Mouse (Mus musculus) ovary, adult 18-20 months (tissue): ENCODE measurements around the gene Gm20388.
"Not testable (repeated sequence)": the region's sequence is repeated elsewhere in the genome, so short reads cannot be mapped to it uniquely, and the experiment has no call there.

ENCODE experiments used
- DNase-seq: peaks from one replicate; pipeline ENCODE4 v3.0.0; 2022; ENCODE audit warnings: low spot score, mixed read lengths

Gm20388 gene

DNA sequence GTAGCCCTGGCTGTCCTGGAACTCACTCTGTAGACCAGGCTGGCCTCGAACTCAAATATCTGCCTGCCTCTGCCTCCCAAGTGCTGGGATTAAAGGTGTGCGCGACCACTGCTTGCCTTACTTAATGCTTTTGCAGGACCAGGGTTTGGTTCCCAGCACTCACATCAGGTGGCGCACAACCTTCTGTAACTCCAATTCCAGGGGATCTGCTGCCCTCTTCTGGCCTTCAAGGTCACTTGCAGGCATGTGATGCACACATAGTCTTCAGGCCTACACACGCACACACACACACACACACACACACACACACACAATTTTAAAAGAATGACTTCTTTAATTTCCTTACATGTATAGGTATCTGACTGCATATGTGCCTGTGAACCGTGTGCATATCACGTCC is 3890.2 kb downstream of the Gm20388 start:
- no peak for DNase-seq

DNA sequence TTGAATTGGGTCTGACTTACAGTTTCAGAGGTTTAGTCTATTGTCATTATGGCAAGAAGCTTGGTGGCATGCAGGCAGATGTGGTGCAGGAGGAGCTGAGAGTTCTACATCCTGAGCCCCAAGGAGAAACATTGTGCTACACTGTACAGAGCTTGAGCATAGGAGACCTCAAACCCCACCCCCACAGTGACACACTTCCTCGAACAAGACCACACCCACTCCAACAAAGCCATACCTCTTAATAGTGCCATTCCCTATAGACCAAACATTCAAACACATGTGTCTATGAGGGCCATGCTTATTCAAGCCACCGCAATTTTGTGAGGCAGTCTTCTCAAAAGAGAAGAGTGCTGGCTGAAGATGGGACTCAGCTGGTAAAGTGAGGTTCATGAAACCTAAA is 3890.9 kb downstream of the Gm20388 start:
- no peak for DNase-seq

DNA sequence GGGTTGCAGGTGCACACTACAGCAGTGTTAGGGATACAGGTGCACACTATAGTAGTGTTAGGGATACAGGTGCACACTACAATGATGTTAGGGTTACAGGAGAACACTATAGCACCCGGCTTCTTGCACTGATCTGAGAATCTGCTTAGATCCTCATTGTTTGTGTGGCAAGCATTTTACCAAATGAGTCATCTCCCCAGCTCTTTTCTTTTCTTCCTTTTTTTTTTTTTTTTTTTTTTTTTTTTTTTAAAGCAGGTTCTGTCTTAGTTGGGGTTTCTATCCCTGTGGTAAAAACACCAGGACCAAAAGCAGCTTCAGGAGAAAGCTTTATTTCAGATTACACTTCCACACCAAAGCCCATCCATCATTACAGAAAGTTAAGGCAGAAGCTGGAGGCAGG is 3893.0 kb downstream of the Gm20388 start:
- no peak for DNase-seq

DNA sequence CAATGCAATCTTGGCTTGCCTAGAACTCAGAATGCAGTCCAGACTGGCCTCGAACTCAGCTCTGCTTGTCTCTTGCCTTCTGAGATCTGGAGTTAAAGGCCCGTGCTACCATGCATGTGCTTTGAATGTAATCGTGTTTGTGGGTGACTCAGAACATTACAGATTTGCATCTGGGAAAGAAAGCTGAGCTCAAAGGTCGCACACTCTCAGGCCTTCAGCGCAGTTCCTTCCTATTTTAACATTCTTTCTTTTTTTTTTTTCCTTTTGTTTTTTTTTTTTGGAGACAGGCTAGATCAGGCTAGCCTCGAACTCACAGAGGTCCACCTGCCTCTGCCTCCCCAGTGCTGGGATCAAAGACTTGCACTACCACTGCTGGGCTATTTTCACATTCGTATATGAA is 3893.9 kb downstream of the Gm20388 start:
- DNase-seq: no peak

DNA sequence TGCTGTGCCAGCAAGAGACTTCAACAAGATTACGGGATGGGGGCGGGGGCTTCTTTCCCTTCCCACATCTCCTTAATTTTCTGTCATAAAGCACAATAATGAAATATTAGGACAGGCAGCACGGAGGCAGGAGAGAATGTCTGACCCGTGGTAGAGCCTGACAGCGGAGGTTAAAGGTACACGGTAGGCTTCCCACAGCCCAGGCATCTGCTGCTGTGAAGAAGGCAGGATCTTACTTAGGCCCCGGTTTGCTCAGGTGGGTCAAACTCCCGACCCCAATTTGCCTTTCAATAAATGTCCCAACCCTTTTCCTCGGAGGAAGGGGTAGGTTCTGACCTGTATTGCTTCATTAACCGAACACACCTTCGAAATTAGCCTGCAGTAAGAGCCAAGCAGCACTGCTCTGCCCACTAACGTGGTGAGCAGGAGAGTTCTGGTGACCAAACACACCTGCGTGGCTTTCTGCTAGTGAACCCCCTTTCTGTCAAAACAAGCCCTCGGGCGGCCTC is 3894.6 kb downstream of the Gm20388 start:
- no peak for DNase-seq

DNA sequence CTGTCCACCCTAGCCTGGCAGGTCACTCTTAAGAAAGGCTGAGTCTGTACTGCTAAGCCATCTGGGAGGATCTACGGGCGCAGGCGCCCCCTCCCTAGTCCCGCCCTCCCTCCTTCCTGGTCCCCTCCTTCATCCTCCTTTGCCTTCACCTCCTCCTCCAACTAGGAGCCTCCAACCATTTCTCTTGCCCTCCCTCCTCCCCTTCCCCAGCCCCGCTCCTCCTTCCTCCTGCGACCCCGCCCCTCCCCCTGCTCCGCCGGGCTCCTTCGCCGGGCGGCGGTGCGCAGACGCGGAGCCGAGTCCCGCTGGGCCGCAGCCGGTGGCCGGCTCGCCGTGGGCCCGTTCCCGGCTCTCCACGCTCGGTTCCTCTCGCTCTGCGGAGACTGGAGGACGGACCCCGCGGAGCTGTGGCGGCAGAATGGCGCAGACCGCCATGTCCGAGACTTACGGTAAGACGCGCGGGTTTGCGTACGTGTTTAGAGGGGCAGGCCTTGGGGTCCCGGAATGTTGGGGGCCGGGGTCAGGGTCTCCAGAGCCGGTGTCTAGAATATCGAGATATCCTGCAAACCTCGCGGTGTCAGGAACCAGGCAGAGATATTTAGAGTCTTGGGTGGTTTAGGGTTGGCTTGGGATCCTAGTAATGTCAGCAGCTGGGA is 3895.2 kb downstream of the Gm20388 start, which contains the start of gene Rab4a:
Gene Rab4a, plus strand, starts transcription at position 268 of the 656 bp plus-strand sequence.
- peak; percentile 84 for DNase-seq

DNA sequence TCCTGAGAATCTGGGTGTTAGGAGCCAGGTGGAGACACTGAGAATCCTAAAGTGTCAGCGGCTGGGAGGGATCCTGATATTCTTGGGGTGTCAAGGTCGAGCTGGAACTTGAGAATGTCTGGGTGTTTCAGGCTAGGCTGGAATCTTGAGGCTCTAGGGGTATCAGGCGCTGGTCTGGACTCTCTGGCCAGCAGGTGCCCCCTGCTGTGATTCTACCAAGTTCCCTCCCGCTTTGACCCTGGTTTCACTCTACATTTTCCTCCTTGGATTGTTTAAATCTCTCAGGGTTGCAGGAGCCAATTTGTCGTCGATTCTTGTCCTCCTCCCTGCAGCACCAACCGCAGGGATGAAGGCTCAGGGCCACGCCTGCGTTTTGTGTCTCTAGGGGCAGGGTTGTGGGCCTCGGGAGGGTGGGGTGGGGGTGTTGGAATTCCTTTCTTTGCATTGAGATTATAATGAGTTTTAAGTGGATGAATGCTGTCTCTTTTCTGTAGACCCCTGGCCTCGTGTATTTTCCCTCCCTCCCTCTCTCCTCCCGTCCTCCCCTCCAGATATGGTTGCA is 3895.8 kb downstream of the Gm20388 start:
- no peak for DNase-seq

DNA sequence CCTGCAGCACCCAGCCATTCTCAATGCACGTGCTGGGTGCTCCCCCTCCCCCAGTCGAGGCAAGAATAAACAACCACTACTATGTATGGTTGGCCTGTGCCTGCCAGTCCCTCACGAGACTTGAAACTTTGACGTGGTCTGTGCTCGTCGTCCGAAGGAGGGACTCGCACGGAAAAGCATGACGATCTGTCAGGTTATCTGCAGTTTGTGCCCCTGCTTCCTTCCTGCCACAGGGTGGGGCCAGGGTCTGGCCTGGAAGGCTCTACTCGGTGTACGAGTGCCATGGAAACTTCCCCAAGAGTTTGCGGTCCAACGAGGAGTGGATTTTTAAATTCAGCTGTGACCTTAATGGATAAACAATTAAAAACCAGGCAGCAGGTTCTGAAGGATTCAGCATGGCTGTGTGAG is 3896.4 kb downstream of the Gm20388 start:
- DNase-seq: no peak

DNA sequence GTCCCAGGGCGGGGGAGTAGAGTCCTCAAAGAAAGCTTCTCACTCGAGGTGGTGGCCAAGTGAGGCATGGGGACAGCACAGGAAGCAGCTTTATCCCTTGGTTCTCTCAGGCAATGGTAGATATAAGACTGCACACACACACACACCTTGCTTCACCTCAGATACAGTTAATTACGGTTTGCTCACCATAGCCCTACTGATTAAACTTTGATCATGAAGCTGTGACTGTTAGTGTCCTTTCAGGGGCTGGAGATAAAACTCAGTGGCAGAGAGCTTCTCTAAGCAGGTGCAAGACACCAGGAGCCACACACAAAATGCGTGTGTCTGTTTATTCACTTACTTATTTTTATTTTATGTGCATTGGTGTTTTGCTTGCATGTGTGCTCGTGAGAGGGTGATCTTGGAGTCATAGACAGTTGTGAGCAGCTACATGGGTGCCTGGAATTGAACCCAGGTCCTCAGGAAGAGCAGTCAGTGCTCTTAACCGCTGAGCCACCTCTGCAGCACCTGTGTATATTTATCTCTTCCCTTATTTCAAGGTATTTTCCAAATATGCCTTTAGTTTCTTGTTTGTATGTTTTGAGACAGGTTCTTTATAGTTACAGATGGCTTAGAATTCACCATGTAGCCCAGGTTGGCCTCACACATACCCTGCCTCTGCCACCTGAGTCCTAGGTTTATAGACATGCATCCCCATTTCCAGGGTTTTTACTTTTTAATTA is 3897.4 kb downstream of the Gm20388 start:
- no peak for DNase-seq

DNA sequence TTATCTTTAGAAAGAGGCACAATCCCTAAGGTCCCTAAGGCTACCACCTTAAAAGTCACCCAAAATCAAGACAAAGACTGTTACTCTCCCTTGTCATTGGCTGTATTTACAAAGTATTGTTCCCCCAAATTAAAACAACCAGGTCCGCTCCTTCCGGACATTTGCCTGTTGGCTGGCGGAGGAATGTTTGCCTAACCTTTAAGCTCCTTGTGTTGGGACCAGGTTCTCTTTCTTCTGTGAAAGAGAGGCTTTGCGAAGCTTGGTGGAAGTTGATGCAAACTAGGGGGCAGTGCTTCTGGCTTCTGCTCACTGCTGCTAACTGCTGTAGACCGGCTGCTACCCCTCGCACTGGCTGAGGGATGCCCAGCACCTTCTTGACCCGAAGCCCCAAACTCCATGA is 3898.0 kb downstream of the Gm20388 start:
- DNase-seq: no peak

DNA sequence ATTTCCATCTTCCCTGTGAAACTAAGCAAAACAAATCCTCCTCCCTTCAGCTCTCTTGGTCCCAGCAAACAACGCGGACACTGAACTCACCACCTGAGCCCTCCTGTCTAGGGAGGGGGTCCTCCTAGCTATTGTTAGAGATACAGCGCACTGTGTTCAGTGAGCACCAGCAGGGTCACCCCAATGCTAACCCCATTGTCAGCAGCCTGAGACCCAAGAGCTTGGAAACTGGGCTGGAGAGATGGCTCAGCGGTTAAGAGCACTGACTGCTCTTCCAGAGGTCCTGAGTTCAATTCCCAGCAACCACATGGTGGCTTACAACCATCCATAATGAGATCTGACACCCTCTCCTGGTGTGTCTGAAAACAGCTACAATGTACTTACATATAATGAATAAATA is 3898.7 kb downstream of the Gm20388 start:
- not testable (repeated sequence) for DNase-seq

DNA sequence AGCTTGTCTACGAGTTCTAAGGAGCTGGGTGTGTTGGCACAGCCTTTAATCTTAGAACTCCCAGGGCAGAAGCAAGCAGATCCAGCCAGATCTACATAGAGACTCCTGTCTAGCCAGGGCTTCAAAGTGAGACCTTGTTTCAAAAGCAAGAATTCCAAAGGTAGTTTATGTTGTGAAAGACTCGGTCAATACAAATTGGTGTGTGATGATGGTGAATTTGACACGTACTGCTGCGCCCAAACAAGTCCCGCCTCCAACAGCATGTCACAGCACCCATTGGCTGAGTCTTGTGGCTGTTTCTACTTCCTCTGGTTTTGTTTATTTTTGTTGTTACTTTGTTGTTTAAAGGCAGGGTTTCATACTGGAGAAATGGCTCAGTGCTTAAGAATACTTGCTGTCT is 3901.6 kb downstream of the Gm20388 start:
- DNase-seq: no peak

DNA sequence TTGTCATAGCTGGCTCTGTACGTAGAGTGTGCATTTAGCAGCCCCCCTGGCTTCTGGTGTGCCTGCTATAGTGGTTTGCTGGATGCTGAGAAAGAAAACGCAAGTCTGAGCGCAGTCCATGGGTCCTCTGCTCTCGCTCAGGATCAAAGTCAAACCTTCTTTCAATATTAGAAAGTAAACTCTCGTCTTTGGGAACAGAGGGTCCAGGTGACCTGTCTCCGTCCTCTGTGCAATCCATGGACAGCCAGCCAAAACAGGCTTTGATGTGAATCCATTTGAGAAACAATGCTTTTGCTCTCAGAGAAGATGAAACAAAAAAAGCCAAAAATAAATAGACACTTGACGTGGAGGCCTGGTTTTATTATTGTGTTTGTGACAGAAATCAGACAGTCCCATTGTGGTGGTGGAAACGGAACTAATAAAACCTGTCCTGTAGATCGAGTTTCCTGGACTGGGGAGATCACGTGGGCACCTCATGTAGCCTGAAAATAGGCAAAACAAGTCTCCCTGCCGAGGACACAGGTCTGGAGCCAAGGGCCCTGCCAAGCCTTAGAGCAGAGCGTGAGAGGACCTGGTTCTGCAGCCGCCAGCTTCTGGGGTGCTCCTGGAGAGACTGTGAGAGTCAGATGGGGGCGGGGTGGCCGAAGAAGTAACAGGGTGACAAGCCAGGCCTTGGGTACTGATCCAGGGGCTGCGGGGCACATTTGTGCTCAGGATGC is 3902.7 kb downstream of the Gm20388 start:
- DNase-seq: peak; percentile 61

DNA sequence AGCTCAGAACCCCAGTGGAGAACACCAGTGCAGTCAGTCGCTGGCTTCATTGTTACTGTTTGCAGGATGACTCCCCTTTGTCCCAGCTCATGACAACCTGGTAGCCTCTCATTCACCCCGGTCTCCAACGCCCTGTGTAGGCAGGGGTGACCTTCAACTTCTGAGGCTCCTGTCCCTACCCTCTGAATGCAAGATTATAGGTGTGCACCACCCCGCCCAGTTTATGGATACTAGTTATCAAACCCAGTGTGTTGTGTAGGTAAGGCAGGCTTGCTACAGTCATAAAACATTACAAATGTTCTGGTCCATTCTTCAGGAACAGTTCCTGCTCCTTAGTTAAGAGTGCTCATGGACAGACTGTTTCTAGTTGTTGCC is 3903.2 kb downstream of the Gm20388 start:
- no peak for DNase-seq

DNA sequence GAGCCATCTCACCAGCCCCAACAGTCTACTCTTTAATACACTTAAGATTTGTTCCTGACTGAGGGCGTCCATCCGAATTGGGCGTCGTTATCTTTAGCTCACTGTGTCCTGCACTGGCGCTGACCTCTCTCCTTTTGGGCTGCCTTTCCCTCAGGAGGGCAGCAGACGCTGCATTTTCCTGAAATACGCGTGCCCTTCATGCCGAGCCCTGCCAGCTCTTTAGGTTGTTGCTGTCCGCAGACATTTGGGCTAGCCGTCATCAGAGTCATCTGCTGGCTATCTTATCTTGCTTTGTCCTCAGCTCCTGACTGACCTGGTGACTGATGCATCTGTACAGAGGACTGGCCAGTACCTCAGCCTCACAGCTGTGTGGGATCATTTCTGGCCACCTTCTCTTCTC is 3904.7 kb downstream of the Gm20388 start:
- DNase-seq: no peak

DNA sequence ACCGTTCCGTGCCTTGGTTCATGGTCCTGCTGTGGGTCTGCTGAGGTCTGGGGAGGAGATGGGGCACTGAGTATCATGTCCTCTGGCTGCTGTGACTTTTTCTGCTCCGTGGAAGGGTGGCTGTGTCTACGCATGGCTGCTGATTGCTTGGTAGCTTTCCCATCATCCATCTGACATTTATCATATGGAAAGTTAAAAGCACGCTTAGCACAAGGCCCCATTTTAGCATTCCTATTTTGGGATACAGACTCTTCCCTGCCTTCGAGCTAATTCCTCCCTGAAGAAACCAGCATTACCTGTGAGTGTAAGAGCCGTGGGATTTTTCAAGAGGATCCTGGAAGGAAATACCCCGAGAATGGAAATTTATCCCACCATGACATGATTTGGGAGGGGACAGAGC is 3906.3 kb downstream of the Gm20388 start:
- no peak for DNase-seq

DNA sequence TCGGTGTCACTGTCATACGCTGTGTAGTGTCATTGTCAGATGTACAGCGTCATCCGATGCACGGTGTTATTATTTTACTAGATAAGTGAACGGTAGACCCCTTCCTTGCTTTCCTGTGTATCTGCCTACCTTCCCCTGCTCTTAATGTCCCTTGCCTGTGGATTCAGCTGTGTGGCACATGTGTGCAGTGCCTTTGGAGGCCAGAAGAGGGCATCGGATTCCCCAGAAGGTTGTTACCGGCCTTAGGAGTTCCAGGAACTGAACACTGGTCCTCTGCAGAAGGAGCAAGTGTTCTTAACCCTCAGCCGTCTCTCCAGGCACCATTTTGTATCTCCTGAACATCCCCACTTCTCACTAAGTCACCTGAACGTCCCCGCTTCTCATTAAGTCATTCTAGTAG is 3907.1 kb downstream of the Gm20388 start:
- DNase-seq: no peak

DNA sequence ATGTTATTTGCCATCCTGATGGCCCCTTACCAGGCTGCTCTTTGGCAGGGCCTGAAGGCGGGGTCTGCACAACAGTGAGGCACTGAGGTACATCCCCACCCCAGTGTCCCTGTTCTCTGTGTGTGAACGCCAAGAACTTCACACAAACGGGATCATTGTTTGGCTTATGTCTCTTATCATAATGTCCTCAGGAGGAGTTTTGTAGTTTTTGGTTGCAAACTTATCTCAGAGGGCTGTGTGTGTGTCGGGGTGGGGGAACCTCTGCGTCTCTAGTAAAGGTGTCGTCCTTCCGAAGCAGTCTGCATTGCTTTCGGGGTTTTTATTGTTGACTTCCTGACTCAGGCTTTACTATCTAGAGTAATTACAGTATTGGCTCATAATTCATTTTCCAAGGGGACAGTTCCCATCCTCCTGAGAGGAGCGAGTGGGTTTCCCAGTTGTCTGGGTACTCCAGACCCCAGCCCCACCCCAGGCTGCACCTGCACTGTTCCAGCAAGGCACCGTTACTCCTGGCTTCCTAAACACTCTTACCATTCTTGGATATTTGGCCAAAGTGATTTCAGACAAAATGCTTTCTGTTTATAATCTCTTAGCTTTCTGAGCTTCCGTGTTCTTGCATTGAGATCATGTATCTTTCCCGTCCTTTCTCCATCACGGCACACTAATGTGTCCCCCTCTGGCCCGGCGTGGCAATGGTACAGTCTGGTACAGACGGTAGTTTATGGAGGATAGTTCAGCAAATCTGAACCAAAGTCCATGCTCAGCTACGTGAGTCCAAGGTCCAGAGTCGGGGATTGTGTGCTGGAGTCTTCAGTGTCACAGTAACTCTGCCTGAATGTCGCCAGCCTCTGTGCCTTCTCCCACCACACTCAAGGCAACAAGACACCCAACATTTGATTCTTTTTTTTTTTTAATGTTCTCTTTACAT is 3909.3 kb downstream of the Gm20388 start:
- DNase-seq: no peak

DNA sequence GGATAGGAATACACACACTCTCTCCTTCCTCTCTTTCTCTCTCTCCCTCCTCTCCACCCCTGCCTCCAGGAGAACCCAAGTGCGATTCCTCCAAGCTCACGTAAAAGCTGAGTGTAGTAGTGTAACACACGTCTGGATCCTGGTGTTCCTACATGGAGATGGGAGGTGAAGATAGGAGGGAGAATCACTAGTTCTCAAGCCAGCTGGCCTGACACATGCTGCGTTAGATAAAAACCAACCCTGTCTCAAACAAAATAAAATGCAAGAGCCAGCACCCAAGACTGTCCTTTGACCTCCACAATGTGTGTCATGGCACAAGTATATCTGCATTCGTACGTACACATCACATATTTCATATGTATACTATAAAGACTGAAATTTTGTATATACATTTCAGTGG is 3910.1 kb downstream of the Gm20388 start:
- no peak for DNase-seq

DNA sequence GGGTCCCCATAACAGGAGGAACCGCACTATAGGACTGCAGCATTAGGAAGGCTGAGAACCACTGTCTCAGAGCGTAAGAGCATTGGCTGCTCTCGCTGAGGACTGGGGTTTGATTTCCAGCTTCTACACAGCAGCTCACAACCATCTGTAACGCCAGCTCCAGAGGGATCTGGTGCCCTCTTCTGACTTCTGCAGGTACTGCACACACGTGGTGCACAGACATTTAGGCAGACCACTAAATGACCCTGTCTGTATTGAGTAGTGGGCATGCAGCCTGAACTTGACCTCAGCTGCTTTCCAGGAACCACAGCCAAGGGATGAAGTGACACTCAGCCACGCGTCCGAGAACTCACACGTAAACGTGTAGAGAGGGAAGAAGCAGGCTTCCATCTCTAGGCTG is 3912.5 kb downstream of the Gm20388 start:
- DNase-seq: no peak

DNA sequence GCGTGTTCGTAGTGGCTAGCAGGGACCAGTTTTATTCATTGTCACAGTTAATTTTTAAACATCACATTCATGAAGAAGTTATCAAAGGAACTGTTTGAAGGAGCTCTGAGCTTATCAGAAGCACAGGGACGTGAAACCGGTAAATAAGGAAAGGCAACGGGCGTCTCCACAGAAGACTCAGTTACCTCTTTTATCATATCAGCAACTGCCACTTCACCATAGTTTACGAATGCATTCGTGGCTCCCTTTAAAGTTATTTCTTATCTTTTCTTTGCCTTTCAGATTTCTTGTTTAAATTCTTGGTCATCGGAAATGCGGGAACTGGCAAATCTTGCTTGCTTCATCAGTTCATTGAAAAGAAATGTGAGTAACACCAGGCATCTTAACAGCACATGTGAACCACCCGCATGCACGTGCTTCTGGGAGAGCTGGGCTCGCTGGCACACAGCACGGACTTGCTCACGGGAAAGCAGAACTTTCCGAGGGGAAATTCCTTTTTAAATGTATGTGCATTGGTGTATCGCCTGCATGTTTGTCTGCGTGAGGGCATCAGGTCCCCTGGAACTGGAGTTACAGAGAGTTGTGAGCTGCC is 3913.0 kb downstream of the Gm20388 start:
- DNase-seq: no peak
